Mouse (Mus musculus) kidney, postnatal 14 days (tissue): Measurements from ENCODE around the gene Rdh5.
A peak's percentile ranks its signal among the peaks of the same experiment; 100 is the strongest.

ENCODE experiments used
- DNase-seq: peaks from one replicate; pipeline ENCODE4 v3.0.0; 2022; ENCODE audit warnings: mixed read lengths

The Rdh5 gene

DNA sequence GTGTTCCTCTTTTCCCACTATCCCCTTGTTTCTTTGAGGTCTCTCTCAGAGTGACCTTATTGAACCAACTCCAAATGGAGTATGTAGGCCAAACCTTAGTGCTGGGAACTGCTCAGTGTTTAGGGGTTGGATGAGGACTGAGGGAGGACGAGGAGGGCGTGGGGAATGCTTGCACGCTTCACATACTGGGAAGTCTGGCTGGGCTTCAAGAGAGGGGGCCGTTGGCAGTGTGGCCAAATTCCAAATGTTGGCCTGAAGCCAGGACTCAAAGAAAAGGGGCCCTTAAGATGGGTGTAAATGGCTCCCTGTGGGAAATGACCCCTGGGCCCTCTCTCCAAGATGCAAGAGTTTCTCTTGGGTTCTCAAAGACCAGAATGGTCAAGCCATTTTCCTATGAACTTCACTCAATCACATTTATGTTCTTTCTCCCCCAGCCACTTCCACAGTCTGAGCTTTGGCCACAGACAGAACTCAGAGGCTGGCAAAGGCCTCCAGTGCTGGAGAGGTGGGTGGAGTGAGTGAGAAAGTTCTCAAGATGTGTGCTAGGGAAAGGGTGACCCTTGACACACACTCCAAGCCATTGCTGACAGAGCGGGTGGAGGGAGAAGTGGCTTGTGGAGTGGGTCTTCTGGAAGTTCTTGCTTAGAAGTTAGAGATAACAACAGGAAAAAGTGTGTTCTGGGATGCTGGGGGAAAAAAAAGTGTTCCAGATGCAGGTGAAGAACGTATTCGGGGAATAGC lies 7.1 kb upstream of the Rdh5 start:
- no peak for DNase-seq

DNA sequence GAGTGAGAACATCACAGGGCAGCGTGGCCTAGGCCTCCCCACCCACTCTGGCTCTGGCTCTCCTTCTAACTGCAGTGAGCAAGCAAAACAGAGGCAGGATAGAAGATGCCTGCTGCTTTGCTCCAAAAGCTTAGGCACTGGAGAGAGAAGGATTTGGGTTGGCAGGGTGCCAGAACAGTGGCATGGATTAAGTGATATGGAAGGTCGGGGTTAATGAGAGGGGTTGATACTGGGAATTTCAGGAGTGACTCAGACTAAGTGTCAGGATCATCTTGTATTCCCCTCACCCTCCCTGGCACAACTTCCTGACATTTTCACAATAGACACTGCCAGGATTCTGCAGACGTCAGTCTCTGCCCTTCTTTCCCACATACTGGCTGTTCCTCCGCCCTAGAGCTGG lies 5.7 kb upstream of the Rdh5 start:
- DNase-seq, result no peak

DNA sequence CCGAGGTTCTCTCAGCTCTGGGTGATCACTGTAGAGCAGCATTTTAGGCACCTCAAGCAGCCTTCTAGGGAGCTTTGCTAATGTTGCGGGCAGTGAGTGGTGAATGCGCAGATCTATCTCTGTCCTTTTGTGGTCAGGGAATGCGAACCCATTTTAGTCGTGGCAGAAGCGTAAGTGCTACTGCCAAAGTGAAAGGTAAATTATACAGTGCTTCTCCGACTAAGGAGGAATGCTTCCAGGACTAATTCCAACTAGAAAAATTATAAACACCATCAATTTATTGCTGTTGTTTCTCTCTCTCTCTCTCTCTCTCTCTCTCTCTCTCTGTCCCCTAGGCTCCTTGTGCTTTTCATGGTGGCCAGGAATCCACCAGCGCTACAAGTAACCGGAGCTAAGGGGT lies 1.2 kb upstream of the Rdh5 start, which contains the start of gene Bloc1s1:
Gene Bloc1s1 (minus strand): TSS at position 101 of the 400 bp plus-strand sequence.
- no peak for DNase-seq

DNA sequence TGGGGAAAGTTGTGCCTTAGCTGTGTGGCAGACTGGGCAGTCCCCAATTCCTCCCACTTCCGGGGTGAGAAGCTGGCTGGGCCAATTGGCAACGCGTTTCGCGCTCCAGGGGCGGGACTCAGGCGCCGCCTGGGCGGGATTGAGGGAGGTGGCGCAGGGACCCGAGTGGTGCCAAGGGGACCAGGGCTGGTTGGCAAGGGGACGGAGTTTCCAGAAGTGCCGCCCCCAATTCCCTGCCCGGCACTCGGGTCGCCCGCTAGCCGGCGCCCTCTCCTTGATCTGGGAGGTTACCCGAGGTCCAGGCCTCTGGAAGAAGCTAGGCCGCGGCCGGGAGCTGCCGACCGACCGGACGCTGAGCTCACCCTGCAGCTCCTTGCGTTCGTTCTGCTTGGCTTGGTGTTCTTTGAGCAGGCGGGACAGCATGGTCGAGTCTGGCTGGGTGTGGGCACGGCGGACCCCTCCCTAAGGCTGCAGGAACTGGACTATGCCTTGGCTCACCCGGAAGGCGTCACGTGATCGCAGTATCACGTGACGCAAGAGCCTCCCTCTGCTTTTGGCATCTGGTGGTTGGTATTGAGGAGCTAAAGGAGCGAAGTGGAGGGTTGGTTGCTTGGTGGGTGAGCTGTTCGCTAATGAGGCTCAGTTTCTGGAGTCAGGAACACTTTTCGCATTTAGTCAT lies 464 bp upstream of the Rdh5 start:
- peak; percentile 96 for DNase-seq

GRCm38 (mm10) chr10:128921883-128922821 lies 536 bp downstream of the Rdh5 start:
- DNase-seq, result no peak

GRCm38 (mm10) chr10:128921251-128921650 lies 1.4 kb downstream of the Rdh5 start:
- DNase-seq, result no peak

DNA sequence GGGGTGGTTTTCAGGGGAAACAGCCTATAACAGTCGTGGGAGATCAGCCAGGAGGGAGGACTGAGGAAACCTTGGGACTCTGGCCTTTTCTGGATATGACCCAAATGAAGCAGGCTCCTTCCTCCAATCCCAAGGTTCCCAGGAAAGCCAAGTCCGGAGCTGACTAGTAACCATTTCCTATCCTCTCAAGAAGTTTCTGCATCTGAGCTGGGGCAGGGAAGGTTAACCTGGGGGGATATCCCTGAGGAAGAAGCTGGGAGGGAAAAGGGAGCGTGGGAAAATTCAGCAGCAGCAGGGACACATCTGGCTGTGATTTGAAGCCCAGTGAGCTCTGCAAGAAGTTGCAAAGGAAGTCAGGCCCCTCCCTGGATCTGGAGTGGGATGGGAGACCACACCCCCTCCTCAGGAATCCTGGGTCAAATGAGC lies 1.9 kb downstream of the Rdh5 start:
- peak; percentile 67 for DNase-seq

DNA sequence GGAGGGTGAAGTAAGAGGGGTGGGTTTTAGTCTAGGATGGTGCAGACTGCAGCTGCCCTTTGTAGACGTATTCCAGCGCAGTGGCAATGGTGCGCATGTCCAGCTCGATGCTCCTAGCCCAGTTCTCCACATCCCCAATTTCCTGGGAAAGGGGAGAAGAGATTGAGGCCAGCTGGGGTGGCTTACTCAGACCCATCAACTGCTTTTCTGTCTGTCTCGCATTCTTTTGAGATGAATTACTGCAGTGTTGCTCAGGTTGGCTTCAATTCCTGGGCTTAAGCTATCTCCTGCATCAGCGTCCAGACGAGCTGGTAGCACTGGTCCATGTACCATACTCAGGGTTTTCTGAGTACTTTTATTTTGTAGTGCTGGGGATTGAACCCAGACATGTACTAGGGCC lies 2.7 kb downstream of the Rdh5 start:
- DNase-seq, result no peak

GRCm38 (mm10) chr10:128919203-128919631 lies 3.5 kb downstream of the Rdh5 start:
- DNase-seq, result peak; percentile 85

DNA sequence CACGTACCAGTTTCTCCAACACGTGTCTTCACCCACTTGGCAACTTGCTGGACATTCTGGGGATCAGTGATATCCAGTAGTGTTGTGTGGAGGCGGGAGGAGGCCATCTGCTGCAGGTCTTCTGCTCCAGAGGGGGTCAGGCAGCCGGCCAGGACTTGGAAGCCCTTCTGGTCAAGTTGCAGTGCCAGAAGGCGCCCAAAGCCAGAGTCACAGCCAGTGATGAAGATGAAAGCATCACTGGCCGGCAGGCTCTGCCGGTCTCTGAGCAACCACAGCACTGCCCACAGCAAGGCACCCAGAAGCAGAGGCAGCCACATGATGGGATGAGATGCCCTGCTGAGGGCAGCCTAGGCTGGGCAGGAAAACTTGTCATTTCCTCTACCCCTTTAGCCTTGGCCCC lies 4.4 kb downstream of the Rdh5 start:
- peak; percentile 53 for DNase-seq

GRCm38 (mm10) chr10:128917400-128917799 lies 5.3 kb downstream of the Rdh5 start:
- DNase-seq, result no peak

- no peak for DNase-seq
Measured at GRCm38 (mm10) chr10:128916665-128917064, 6.0 kb downstream of the Rdh5 start.

GRCm38 (mm10) chr10:128915550-128915949 lies 7.1 kb downstream of the Rdh5 start:
- DNase-seq, result no peak

DNA sequence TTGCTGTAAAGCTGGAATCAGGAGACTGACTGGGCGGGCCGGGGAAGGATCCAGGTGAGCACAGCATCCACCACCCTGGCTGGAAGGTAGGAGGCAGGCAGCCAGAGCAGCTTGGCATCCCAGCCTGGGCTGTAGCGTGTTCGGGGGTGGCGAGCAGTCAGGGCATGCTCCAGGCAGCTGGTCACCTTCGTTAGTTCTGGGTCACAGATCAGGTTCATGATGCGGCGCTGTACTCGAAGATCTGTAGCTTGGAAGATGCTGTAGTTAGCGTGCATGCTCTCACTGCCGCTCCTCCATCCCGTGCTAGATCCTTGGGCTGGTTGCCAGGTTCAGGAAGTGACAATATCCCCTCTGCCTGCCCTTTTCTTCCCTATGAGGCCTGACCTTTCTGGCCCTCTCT lies 9.0 kb downstream of the Rdh5 start:
- DNase-seq, result no peak

GRCm38 (mm10) chr10:128913219-128913618 lies 9.5 kb downstream of the Rdh5 start:
- peak; percentile 93 for DNase-seq

GRCm38 (mm10) chr10:128912791-128913190 lies 9.9 kb downstream of the Rdh5 start:
- no peak for DNase-seq

DNA sequence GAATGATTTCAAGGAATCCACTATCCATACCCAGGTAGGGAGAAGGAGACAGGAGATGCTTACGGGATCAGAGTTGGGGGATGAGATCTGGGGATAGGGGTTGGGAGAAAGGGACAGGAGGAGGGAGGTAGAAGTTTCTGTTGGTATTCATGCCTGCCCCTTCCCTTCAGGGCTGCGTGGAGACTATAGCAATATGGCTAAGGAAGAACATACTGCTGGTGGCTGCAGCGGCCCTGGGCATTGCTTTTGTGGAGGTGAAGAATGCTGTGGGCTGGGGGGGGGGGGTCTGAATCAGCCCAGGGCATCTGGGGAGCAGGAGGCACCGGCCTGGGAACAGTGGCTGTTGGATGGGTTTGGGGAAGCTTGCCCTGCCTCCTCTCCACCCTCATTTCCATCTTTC lies 10.4 kb downstream of the Rdh5 start:
- no peak for DNase-seq

- no peak for DNase-seq
Measured at GRCm38 (mm10) chr10:128911430-128911829, 11.3 kb downstream of the Rdh5 start.

DNA sequence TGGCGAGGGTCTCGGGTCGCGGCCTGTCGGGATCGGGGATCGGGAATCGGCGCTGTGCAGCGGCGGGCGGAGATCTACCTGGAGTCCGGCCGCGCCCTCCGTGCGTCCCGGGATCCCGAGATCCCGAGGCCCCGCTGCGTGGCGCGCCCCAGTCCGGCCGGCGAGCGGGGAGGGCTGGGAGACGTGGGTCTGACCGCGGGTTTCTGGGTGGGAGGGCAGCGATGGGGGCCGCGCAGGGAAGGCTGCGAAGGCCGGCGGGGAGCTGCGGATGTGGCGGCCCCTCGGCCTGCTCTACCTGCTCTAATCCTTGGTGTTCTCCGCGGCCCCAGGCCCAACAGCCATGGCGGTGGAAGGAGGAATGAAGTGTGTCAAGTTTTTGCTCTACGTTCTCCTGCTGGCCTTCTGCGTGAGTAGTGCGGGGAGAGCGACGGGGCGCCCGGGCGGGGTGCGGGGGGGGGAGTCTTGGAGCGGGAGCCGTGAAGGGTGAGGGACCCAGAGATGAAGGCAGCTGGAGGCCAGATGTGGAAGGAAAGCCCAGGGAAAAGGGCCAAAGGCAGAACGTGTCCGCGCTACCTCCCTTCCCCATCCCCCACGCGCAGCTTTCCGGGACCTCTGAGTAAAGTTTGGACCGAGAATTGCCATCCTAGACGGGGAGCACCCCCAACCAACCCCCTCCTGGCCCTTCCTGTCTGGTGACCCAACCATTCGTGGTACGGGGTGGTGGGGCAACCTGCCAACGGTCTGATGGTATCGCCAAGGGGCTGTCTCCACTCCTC lies 12.4 kb downstream of the Rdh5 start:
- DNase-seq, result peak; percentile 70

DNA sequence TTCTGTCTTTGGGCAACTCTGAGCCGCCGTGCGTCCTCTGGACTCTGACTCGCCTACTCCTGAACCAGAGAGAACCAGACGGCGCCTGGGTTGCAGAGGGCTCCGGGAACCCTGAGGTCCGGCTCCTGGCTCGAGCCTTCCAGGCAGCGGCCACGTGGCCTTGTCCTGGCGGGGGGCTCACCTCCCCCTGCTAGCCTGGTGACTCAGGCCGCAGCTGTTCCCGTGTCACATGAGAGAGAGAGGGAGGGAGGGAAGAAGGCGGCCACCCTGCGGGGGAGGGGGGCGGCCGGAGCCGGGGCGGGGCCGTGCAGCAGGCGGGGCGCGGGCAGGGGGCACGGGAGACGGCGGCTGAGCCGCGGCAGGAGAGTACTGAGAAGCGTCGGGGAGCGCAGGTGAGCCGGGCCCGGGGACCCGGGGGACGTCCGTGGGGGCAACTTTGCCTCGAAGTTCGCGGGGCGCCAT lies 13.1 kb downstream of the Rdh5 start:
- DNase-seq, result peak; percentile 94

DNA sequence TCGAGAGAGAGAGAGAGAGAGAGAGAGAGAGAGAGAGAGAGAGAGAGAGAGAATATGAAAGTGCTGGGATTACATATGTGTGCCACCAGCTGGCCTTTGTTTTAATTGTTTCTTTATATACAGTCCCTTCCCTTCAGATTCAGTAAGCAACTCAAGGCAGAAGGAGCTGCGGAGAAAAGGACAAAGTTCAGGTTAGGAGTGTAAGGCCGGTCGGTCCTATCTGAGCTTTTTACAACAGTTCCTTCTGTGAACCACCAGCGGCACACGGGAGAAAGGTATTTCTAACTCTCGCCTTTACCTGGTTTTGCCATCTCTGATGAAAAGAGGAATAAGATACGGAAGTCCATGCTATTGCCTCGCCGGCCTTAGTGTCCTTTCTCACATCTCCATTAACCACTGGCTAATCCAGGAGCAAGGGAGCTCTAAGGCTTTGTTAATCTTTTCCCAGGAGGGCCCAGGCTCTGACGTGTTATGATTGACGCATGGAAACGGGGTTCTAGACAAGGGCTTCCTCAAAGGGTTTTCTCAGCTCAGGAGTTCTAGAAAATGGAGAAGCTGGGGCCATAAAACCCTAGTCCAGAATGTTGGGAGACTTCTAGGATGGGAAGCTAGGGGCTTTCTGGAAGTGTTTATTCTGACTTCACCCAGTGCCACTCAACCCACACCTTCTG lies 13.8 kb downstream of the Rdh5 start:
- peak; percentile 72 for DNase-seq

DNA sequence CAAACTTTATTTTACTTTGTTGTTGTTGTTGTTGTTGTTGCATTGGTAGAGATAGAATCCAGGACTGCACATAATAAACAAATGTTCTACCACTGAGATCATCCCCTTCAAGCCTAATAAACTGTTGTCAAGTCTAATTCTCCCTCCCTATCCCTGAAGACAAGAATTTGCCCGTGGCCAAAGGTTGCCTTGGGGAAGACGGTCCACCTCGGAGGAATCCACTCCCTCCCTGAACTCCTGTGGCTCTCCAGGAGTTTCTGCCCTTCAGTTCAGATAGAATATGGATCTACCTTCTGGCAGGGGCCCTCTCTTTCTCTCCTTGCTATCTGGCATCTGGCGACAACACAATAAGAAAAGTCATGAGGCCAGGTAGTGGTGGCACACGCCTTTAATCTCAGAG lies 17.9 kb downstream of the Rdh5 start:
- DNase-seq, result peak; percentile 56
